Mouse (Mus musculus): ENCODE data around the gene Lif.

GRCm38 (mm10) chr11:4318011-4318410 is 60.7 kb downstream of the Lif start:
- TF ChIP-seq POLR2A (IDR thresholded peaks at IDR 0.05; ENCODE audit: control insufficient read depth, extremely low read depth, insufficient read depth, low read length, poor library complexity): no peak
- TF ChIP-seq CTCF (IDR thresholded peaks at IDR 0.05; ENCODE audit: borderline replicate concordance, control insufficient read depth, extremely low read depth, insufficient read depth, low read length, poor library complexity): no peak
